Mouse (Mus musculus) neural tube, embryonic 15.5 days (tissue): ENCODE results near the gene Ramp2. TPM values are rescaled to one million over a fixed set of nuclear protein-coding genes. Genes with fewer than 3 reads are reported as not detected.

Source experiments
- ATAC-seq: fragments of 200-750 bp; cut with Nextera tagmentation; 2 replicates; pipeline ENCODE4 v1.8.0; 2017; ENCODE audit warnings: mild to moderate bottlenecking, moderate TSS enrichment, moderate library complexity; ENCODE audit not compliant: low FRiP score
- H3K27ac ChIP-seq: fragments of 300-500 bp; sonication (generic); replicated peaks from 2 replicates; pipeline ENCODE4 v1.5.1; 2015; ENCODE audit warnings: mild to moderate bottlenecking, inconsistent platforms
- H3K27me3 ChIP-seq: fragments of 300-500 bp; sonication (generic); replicated peaks from 2 replicates; pipeline ENCODE4 v1.6.1; 2015; ENCODE audit warnings: inconsistent platforms
- H3K36me3 ChIP-seq: fragments of 300-500 bp; sonication (generic); 2 replicates; pipeline ENCODE4 v1.6.1; 2015; ENCODE audit warnings: inconsistent platforms
- H3K4me1 ChIP-seq: fragments of 300-500 bp; sonication (generic); 2 replicates; pipeline ENCODE4 v1.6.1; 2015; ENCODE audit warnings: inconsistent platforms
- H3K4me2 ChIP-seq: fragments of 300-500 bp; sonication (generic); 2 replicates; pipeline ENCODE4 v1.6.1; 2015; ENCODE audit warnings: inconsistent platforms, mild to moderate bottlenecking, moderate library complexity
- H3K4me3 ChIP-seq: fragments of 300-500 bp; sonication (generic); replicated peaks from 2 replicates; pipeline ENCODE4 v1.5.1; 2015; ENCODE audit warnings: mild to moderate bottlenecking, inconsistent platforms
- H3K9ac ChIP-seq: fragments of 300-500 bp; sonication (generic); replicated peaks from 2 replicates; pipeline ENCODE4 v1.6.1; 2015; ENCODE audit warnings: mild to moderate bottlenecking, inconsistent platforms
- H3K9me3 ChIP-seq: fragments of 300-500 bp; sonication (generic); replicated peaks from 2 replicates; pipeline ENCODE4 v1.6.1; 2016; ENCODE audit warnings: inconsistent platforms
- WGBS: fragments of 180-500 bp; shearing (Covaris S2); methylation state at CpG from one replicate; pipeline ENCODE4 v1.1.7; 2015; ENCODE audit warnings: mixed read lengths; 5-methylcytosine and 5-hydroxymethylcytosine counted together
- polyA plus RNA-seq: library from polyadenylated mRNA; unstranded; fragments of >200 nt; fragmentation: Nextera tagmentation; extraction: Ambion mirVana; gene quantifications from 2 replicates; pipeline ENCODE4 v1.2.1, GENCODE M21; 2015

Gene Ramp2
- polyA plus RNA-seq, 1 experiment from 2014 or later, result 105 TPM

GRCm38 (mm10) chr11:101277381-101278222 lies 31.8 kb downstream of the Ramp2 start:
- no peak for ATAC-seq
- Histone ChIP-seq H3K4me1 (peaks cover 29% of the 10 kb centered on the region), H3K4me2 (peak overlapping the region; percentile 88), H3K27me3 (no peaks in the 10 kb centered on the region; the same call in 1 of the 2 replicates), H3K9ac (peak overlapping the region; percentile 78), H3K36me3 (no peaks in the 10 kb centered on the region; the same call in 1 of the 2 replicates), H3K4me3 (peak overlapping the region; percentile 66), H3K9me3 (no peaks in the 10 kb centered on the region), H3K27ac (no peak overlapping the region)
- WGBS, result 57% methylated on average over 12 of the region's 12 CpGs

DNA sequence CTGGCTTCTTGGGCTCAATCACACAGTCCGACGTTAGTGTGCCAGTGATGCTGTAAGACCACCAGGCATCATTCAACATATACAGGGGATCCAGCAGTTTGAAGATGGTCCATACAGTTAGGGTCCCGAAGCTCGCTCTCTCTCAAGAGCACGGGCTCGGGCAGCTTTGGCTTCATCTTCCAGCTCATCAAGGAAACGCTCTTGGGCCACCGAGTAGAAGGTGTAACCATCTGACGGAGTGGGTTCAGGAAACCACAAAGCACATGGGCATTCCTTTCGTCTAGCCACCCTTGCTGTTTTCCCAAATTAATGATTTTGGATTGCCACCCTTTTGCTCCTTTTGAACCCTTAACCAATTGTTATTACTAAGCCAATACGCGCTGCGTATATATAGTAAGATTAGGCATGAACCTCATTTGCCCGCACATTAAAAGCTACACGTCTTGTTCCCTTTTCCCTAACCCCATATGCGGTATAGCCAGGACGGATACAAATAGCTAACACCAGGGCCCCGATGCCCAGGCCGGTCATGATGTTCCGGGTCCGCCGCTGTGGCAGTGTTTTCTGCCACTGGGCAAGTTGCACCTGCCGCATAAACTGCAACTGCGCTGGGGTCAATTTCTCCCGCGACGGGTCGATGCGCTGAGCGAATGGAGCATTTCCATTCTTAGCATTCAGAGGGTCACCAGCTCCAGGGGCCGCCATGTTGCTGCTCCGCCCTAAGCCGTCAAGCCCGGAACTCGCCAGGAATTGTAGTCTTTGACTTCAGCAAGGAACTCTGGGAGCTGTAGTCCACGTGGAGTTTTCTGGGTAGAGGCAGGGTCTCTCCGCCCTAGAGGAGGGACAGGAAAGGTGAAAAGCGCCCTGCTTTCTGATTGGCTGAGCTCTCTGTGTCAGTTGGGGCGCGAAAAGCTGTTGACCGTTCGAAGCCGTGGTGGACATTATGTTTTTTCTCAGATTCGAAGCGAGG lies 32.7 kb downstream of the Ramp2 start, which contains the start of the genes Cntd1 and Coa3:
Gene Cntd1, plus strand, starts transcription at position 790 of the 970 bp plus-strand sequence.
Gene Coa3, minus strand, starts transcription at position 892 of the 970 bp plus-strand sequence.
- peak within 1 kb of the TSS; percentile 66 for H3K4me3 ChIP-seq
- peaks cover 29% of the 10 kb centered on the region for H3K4me1 ChIP-seq
- H3K9ac ChIP-seq, result peak within 1 kb of the TSS; percentile 78
- H3K27ac ChIP-seq, result peak within 1 kb of the TSS; percentile 82
- ATAC-seq, result peak; percentile 96
- H3K36me3 ChIP-seq, result no peaks in the 10 kb centered on the region; the same call in 1 of the 2 replicates
- peak within 1 kb of the TSS; percentile 88 for H3K4me2 ChIP-seq
- H3K9me3 ChIP-seq, result no peaks in the 10 kb centered on the region
- WGBS, result 10% methylated on average over 45 of the region's 45 CpGs
- H3K27me3 ChIP-seq, result no peaks in the 10 kb centered on the region; the same call in 1 of the 2 replicates

DNA sequence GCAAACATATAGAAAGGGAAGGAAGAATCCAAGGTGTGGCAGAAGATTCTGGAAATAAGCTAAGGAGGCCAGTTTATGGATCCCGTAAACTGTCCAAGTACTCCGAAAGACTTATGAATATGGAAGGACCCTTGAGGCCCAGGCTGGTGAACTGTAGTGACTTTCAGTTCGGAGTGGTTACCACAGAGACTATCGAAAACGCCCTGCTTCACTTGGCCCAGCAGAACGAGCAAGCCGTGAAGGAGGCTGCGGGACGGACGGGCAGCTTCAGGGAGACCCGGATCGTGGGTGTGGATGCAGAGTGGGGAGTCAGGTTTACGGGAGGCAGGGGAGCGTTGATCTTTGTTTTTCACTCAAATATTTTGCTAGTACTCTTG lies 33.4 kb downstream of the Ramp2 start:
- no peak overlapping the region for H3K27ac ChIP-seq
- no peak overlapping the region for H3K9ac ChIP-seq

DNA sequence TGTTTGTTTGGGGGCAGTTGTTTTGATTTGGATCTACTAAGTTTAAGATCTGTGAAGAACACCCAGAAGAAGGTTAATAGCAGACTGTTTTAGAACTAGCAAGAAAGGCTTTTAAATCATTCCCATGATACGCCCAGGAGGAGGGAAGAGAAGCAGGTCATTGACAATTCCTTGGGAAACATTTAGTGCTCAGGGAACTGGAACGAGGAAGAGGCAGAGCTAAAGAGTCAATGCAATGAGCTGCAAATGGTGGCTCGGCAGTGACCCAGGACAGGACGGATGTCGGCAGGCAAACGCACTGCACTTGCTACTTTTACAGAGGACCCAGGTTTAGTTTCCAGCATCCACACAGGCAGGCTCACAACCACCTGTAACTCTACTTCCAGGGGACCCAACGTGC lies 35.0 kb downstream of the Ramp2 start:
- 45% methylated on average over 7 of the region's 7 CpGs for WGBS

More for the DNA sequence above, 33.4 kb downstream of the Ramp2 start:
- 58% methylated on average over 14 of the region's 14 CpGs for WGBS
- H3K4me1 ChIP-seq, result peaks cover 29% of the 10 kb centered on the region
- ATAC-seq, result peak; percentile 12; the same call in 1 of the 2 replicates
- H3K9me3 ChIP-seq, result no peaks in the 10 kb centered on the region
- H3K36me3 ChIP-seq, result no peaks in the 10 kb centered on the region; the same call in 1 of the 2 replicates
- H3K4me3 ChIP-seq, result peak overlapping the region; percentile 66
- peak overlapping the region; percentile 88 for H3K4me2 ChIP-seq
- no peaks in the 10 kb centered on the region; the same call in 1 of the 2 replicates for H3K27me3 ChIP-seq

DNA sequence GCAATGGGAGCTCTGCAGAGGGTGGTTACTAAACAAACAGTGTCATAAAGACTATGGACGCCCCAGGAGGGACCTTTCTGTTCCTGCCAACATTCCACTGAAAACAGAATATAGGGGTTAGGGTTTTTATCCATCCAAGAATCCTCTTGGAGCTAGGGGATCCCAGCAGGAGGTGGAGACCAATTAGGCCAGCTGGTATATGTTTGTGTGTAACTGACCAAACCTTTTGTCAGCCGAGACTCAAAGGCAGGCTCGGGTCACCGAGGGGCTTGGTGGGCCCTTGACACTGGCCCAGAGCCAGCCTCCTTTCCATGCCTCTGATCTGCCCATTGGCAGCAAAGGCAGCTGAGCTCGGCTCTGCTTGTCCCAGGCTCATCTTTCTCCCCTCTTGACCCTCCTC lies 37.1 kb downstream of the Ramp2 start:
- WGBS, result 19% methylated on average over 5 of the region's 5 CpGs
- no peaks in the 10 kb centered on the region for H3K9me3 ChIP-seq
- no peak for ATAC-seq
- no peak overlapping the region for H3K4me2 ChIP-seq
- peaks cover 13% of the 10 kb centered on the region for H3K36me3 ChIP-seq
- H3K4me3 ChIP-seq, result no peak overlapping the region
- no peak overlapping the region for H3K9ac ChIP-seq
- H3K27me3 ChIP-seq, result no peaks in the 10 kb centered on the region; the same call in 1 of the 2 replicates
- H3K27ac ChIP-seq, result no peak overlapping the region
- H3K4me1 ChIP-seq, result peaks cover 11% of the 10 kb centered on the region

More for the DNA sequence above, 35.0 kb downstream of the Ramp2 start:
- H3K36me3 ChIP-seq, result peaks cover 6% of the 10 kb centered on the region
- no peak overlapping the region for H3K9ac ChIP-seq
- no peaks in the 10 kb centered on the region; the same call in 1 of the 2 replicates for H3K27me3 ChIP-seq
- peaks cover 29% of the 10 kb centered on the region for H3K4me1 ChIP-seq
- no peak overlapping the region for H3K4me3 ChIP-seq
- no peak overlapping the region for H3K4me2 ChIP-seq
- H3K9me3 ChIP-seq, result no peaks in the 10 kb centered on the region
- ATAC-seq, result no peak
- H3K27ac ChIP-seq, result no peak overlapping the region

DNA sequence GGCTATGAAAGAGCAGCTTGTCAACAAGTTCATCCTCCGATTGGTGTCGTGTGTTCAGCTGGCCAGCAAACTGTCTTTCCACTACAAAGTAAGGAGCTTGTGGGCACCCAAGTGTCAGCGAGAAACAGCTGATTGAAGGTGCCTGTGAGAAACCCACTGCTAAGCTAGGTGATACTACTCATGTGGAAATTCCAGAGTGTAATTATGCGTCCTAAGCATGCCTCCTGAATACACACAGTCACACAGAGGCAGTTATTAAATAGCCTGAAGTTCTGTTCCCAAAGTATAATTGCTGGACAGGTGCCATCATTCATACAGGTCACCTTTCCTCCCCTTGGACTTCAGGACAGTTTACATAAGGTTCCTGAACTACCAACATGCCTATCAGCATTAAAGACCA lies 38.0 kb downstream of the Ramp2 start:
- H3K9me3 ChIP-seq, result no peaks in the 10 kb centered on the region
- no peak overlapping the region for H3K27ac ChIP-seq
- H3K36me3 ChIP-seq, result peaks cover 18% of the 10 kb centered on the region
- no peak overlapping the region for H3K4me3 ChIP-seq
- no peaks in the 10 kb centered on the region; the same call in 1 of the 2 replicates for H3K27me3 ChIP-seq
- no peak overlapping the region for H3K9ac ChIP-seq
- no peak for ATAC-seq
- 74% methylated on average over 4 of the region's 4 CpGs for WGBS
- peaks cover 7% of the 10 kb centered on the region for H3K4me1 ChIP-seq
- no peak overlapping the region for H3K4me2 ChIP-seq

- H3K36me3 ChIP-seq, result peaks cover 51% of the 10 kb centered on the region
- 88% methylated on average over 9 of the region's 9 CpGs for WGBS
- ATAC-seq, result no peak
Observed at GRCm38 (mm10) chr11:101287306-101287705, 41.5 kb downstream of the Ramp2 start.

DNA sequence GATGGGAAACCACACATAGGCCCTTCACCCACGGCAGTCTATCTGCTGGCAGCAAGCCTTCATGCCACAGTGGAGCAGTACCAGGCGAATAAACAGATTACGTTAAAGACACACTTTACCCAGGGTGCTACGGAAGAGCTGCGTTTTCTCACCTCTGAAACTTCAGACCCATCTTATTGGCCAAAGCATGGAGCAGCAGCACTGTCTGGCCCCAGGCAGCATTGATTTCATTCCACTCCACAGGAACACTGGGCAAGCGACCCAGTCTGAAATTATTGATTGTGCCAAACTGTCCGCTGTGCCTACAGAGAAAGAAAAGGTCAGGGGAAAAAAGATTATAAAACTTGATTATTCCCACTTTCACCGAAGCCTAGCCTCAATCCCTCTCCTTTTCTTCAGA lies 45.4 kb downstream of the Ramp2 start:
- Histone ChIP-seq H3K36me3 (peaks cover 80% of the 10 kb centered on the region), H3K9ac (no peak overlapping the region), H3K4me1 (no peaks in the 10 kb centered on the region), H3K4me3 (no peak overlapping the region), H3K4me2 (no peak overlapping the region), H3K27me3 (no peaks in the 10 kb centered on the region), H3K27ac (no peak overlapping the region), H3K9me3 (no peaks in the 10 kb centered on the region)
- no peak for ATAC-seq
- WGBS, result 99% methylated on average over 8 of the region's 8 CpGs

More at GRCm38 (mm10) chr11:101287306-101287705, 41.5 kb downstream of the Ramp2 start:
- Histone ChIP-seq H3K4me2 (no peak overlapping the region), H3K9ac (no peak overlapping the region), H3K27me3 (no peaks in the 10 kb centered on the region), H3K4me3 (no peak overlapping the region), H3K9me3 (no peaks in the 10 kb centered on the region), H3K27ac (no peak overlapping the region), H3K4me1 (no peaks in the 10 kb centered on the region)

GRCm38 (mm10) chr11:101295191-101295590 lies 49.4 kb downstream of the Ramp2 start:
- Histone ChIP-seq H3K36me3 (peaks cover 82% of the 10 kb centered on the region), H3K27me3 (no peaks in the 10 kb centered on the region), H3K4me3 (no peak overlapping the region), H3K4me2 (no peak overlapping the region), H3K9me3 (no peaks in the 10 kb centered on the region), H3K4me1 (peaks cover 7% of the 10 kb centered on the region), H3K9ac (no peak overlapping the region), H3K27ac (no peak overlapping the region)
- WGBS, result 96% methylated on average over 8 of the region's 8 CpGs
- no peak for ATAC-seq

DNA sequence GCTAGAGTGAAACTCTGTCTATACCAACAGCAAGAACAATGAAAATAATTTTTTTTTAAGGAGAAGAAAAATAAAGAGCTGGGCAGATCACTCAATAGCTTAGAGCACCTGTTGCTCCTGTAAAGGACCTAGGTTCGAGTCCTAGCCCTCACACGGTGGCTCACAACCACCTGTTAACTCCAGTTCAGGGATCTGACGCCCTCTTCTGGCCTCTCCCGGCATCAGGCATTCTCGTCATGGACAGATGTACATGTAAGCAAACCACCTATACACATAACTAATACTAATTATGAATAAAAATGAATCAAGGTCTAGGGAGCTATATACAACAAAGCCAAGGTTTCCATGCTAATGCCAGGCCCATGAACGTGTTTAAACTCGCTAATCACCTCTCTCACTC lies 55.1 kb downstream of the Ramp2 start:
- H3K27ac ChIP-seq, result no peak overlapping the region
- 69% methylated on average over 7 of the region's 7 CpGs for WGBS
- H3K36me3 ChIP-seq, result peaks cover 27% of the 10 kb centered on the region
- peaks cover 26% of the 10 kb centered on the region for H3K4me1 ChIP-seq
- H3K4me3 ChIP-seq, result peak overlapping the region; percentile 92
- peak overlapping the region; percentile 97 for H3K4me2 ChIP-seq
- H3K9ac ChIP-seq, result peak overlapping the region; percentile 89
- no peak for ATAC-seq
- no peaks in the 10 kb centered on the region for H3K27me3 ChIP-seq
- no peaks in the 10 kb centered on the region for H3K9me3 ChIP-seq
